ENCODE assay signal across 9 mouse cellular contexts in the genomic region with DNA sequence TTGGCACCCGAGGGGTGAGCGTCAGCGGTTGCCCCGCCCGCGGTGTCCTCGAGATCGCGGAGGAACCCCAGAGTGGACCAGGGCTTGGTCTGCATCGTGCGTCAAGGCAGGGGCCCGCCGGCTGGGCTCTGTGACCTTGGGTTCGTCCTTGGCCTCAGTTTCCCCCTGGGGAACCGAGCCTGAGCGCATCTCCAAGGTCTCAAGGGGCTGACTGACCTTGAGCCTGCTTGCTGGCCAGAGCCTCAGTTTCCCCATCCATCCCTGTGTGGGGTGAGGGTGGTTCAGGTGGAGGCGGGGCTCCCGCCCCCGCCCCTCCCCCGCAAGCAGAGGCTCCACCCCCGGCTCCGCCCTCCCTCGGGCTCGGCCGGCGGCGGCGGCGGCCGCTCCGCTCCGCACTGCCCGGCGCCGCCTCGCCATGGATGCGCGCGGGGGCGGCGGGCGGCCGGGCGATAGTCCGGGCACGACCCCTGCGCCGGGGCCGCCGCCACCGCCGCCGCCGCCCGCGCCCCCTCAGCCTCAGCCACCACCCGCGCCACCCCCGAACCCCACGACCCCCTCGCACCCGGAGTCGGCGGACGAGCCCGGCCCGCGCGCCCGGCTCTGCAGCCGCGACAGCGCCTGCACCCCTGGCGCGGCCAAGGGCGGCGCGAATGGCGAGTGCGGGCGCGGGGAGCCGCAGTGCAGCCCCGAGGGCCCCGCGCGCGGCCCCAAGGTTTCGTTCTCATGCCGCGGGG. TPM values are rescaled to one million over a fixed set of nuclear protein-coding genes. Genes with fewer than 3 reads are reported as not detected.
DNase-seq lines count a peak whose midpoint lies in the region; ATAC-seq and TF ChIP-seq lines count a peak whose summit lies in the region.
"Had no signal": no experiment of that assay in that cellular context is flagged by ENCODE, and none has a peak within 500 bp of the region (broad histone marks: within the 10 kb centered on the region; RNA-seq: fewer than 3 reads in every experiment).

A gene (plus strand): TSS at position 381 of the 734 bp plus-strand sequence.

- H3K4me3 ChIP-seq in ES-E14 (ENCODE audit: insufficient read depth in 1 of 2, low read depth in 1 of 2, low read length in 2 of 2, poor library complexity in 1 of 2, severe bottlenecking in 1 of 2) = peak within 1 kb of the TSS; percentile 63 to 79
- H3K4me3 ChIP-seq in embryonic facial prominence, embryonic 13.5 days = peak within 1 kb of the TSS; percentile 61
- peak within 1 kb of the TSS; percentile 86 for H3K4me3 ChIP-seq in hindbrain, embryonic 15.5 days
- H3K4me3 ChIP-seq in liver, postnatal 0 days (ENCODE audit: low read depth, low read length) = peak within 1 kb of the TSS; percentile 58

- H3K27ac ChIP-seq in ES-E14 (ENCODE audit: insufficient read depth, low read depth, low read length, poor library complexity, severe bottlenecking) = no peak within 1 kb of the TSS
- no peak within 1 kb of the TSS for H3K27ac ChIP-seq in embryonic facial prominence, embryonic 13.5 days
- peak within 1 kb of the TSS; percentile 64 for H3K27ac ChIP-seq in hindbrain, embryonic 15.5 days (replicated peaks)
- H3K27ac ChIP-seq in liver, postnatal 0 days (ENCODE audit: low read depth) = no peak within 1 kb of the TSS
- H3K27ac ChIP-seq: macrophage had no signal

- no peak for TF ChIP-seq EP300 in liver, postnatal 0 days (IDR thresholded peaks at IDR 0.05; ENCODE audit: low read depth)

- H3K9ac ChIP-seq in ES-E14 (ENCODE audit: insufficient read depth, low read depth, low read length, poor library complexity, severe bottlenecking) = peak within 1 kb of the TSS; percentile 68
- peak within 1 kb of the TSS; percentile 61 for H3K9ac ChIP-seq in embryonic facial prominence, embryonic 13.5 days
- peak within 1 kb of the TSS; percentile 84 for H3K9ac ChIP-seq in hindbrain, embryonic 15.5 days
- no peak within 1 kb of the TSS for H3K9ac ChIP-seq in liver, postnatal 0 days (replicated peaks)

- 1% methylated on average over 51 of the region's 91 CpGs for WGBS in embryonic facial prominence, embryonic 13.5 days
- WGBS in hindbrain, embryonic 15.5 days = 2% methylated on average over 54 of the region's 91 CpGs
- 3% methylated on average over 36 of the region's 91 CpGs for WGBS in liver, postnatal 0 days (ENCODE audit: insufficient replicate concordance)

- no peak for DNase-seq in heart, adult 8-10 months (ENCODE audit: low spot score)
- no peak for DNase-seq in heart, postnatal 4 days
- DNase-seq in ES-E14 (ENCODE audit: low read depth, low spot score) = no peak
- no peak for DNase-seq in liver, postnatal 0 days
- no peak for DNase-seq in urinary bladder, postnatal 4 days (ENCODE audit: low spot score in 2 of 2)
- DNase-seq in adipocyte (ENCODE audit: low spot score) = no peak

- peaks cover 4% of the 10 kb centered on the region for H3K36me3 ChIP-seq in ES-E14 (ENCODE audit: control insufficient read depth, insufficient read depth, low read length, poor library complexity, severe bottlenecking)
- H3K36me3 ChIP-seq in embryonic facial prominence, embryonic 13.5 days = peaks cover 8% of the 10 kb centered on the region
- H3K36me3 ChIP-seq in hindbrain, embryonic 15.5 days = peaks cover 5% of the 10 kb centered on the region
- peaks cover 8% of the 10 kb centered on the region for H3K36me3 ChIP-seq in liver, postnatal 0 days (replicated peaks; ENCODE audit: insufficient read depth, low read length)

- peak within 1 kb of the TSS; percentile 97 for H3K4me2 ChIP-seq in embryonic facial prominence, embryonic 13.5 days
- peak within 1 kb of the TSS; percentile 82 for H3K4me2 ChIP-seq in hindbrain, embryonic 15.5 days
- peak within 1 kb of the TSS; percentile 88 for H3K4me2 ChIP-seq in liver, postnatal 0 days (ENCODE audit: low read depth, low read length)

- no peaks in the 10 kb centered on the region for H3K9me3 ChIP-seq in ES-E14 (ENCODE audit: control insufficient read depth, insufficient read depth, low read depth, low read length)
- no peaks in the 10 kb centered on the region for H3K9me3 ChIP-seq in embryonic facial prominence, embryonic 13.5 days
- H3K9me3 ChIP-seq in hindbrain, embryonic 15.5 days = no peaks in the 10 kb centered on the region
- no peaks in the 10 kb centered on the region for H3K9me3 ChIP-seq in liver, postnatal 0 days (ENCODE audit: low read length)

- H3K27me3 ChIP-seq in embryonic facial prominence, embryonic 13.5 days = peaks cover 66% of the 10 kb centered on the region
- peaks cover 24% of the 10 kb centered on the region for H3K27me3 ChIP-seq in hindbrain, embryonic 15.5 days
- H3K27me3 ChIP-seq in liver, postnatal 0 days (ENCODE audit: insufficient read depth, low read length) = peaks cover 48% of the 10 kb centered on the region

- H3K4me1 ChIP-seq in ES-E14 (ENCODE audit: control insufficient read depth in 2 of 2, insufficient read depth in 2 of 2, low read length in 2 of 2, poor library complexity in 1 of 2) = peaks cover 0 to 6% of the 10 kb centered on the region in 2 experiments; a peak in 1 of 4 replicates
- peaks cover 17% of the 10 kb centered on the region for H3K4me1 ChIP-seq in embryonic facial prominence, embryonic 13.5 days
- peaks cover 28% of the 10 kb centered on the region for H3K4me1 ChIP-seq in hindbrain, embryonic 15.5 days (replicated peaks)
- peaks cover 21% of the 10 kb centered on the region for H3K4me1 ChIP-seq in liver, postnatal 0 days (ENCODE audit: insufficient read depth)

- no peak for TF ChIP-seq CTCF in liver, postnatal 0 days (IDR thresholded peaks at IDR 0.05; ENCODE audit: low read depth)

- in situ Hi-C loops in ES-E14 (cut with MboI; ENCODE audit: low sequenced_read_pairs in 2 of 2, unreplicated experiment in 2 of 2) = no loop called here

- ATAC-seq in embryonic facial prominence, embryonic 13.5 days (ENCODE audit: insufficient number of reproducible peaks, insufficient read depth, low FRiP score, low TSS enrichment, low read depth) = no peak
- ATAC-seq in hindbrain, embryonic 15.5 days (ENCODE audit: low FRiP score, low read depth) = peak; percentile 57
- ATAC-seq in liver, postnatal 0 days = no peak

TF ChIP-seq in ES-E14, 5 proteins besides CTCF, POLR2A, EP300 and RAD21:
- TF ChIP-seq ZC3H11A (IDR thresholded peaks at IDR 0.05; ENCODE audit: borderline replicate concordance, low read depth, low read length) (no peak), MAFK (IDR thresholded peaks at IDR 0.05; ENCODE audit: insufficient read depth, low read depth, low read length) (no peak), HCFC1 (IDR thresholded peaks at IDR 0.05; ENCODE audit: borderline replicate concordance, insufficient read depth, low read length) (no peak), ZNF384 (IDR thresholded peaks at IDR 0.05; ENCODE audit: low read depth, low read length) (no peak), CHD2 (IDR thresholded peaks at IDR 0.05; ENCODE audit: low read depth, low read length) (no peak)

RNA-seq across cellular contexts. Expression of the gene that starts here (rescaled TPM):
- 10 to 100 TPM; 13.7 to 16.7 (median 15.1) TPM for total RNA-seq in heart, adult 8-10 months (2022)
- 1 to 10 TPM; 7.6 to 9.5 TPM for total RNA-seq in heart, postnatal 4 days (2021)
- 5.0 and 11.8 TPM in 2 replicates for total RNA-seq in ES-E14 (2012; rRNA removed)
- polyA plus RNA-seq in embryonic facial prominence, embryonic 13.5 days (2015; fragmentation: Nextera tagmentation; extraction: Ambion mirVana) = 0.10 and 0.12 TPM in 2 replicates
- 2.6 and 2.8 TPM in 2 replicates for polyA plus RNA-seq in hindbrain, embryonic 15.5 days (2015; fragmentation: Nextera tagmentation; extraction: Ambion mirVana)
- 0.04 and 0.06 TPM in 2 replicates for polyA plus RNA-seq in liver, postnatal 0 days (2015; fragmentation: Nextera tagmentation; extraction: Ambion mirVana)
